Mouse (Mus musculus) lung, postnatal 25 days (tissue): ENCODE measurements around the gene Naip1.
"Not testable (repeated sequence)": the region's sequence is repeated elsewhere in the genome, so short reads cannot be mapped to it uniquely, and the experiment has no call there.

ENCODE experiments used
- DNase-seq: peaks from one replicate; pipeline ENCODE4 v3.0.0; 2022; ENCODE audit warnings: low spot score

Gene Naip1

GRCm38 (mm10) chr13:100402930-100403637, 49.6 kb downstream of the Naip1 start:
- not testable (repeated sequence) for DNase-seq

DNA sequence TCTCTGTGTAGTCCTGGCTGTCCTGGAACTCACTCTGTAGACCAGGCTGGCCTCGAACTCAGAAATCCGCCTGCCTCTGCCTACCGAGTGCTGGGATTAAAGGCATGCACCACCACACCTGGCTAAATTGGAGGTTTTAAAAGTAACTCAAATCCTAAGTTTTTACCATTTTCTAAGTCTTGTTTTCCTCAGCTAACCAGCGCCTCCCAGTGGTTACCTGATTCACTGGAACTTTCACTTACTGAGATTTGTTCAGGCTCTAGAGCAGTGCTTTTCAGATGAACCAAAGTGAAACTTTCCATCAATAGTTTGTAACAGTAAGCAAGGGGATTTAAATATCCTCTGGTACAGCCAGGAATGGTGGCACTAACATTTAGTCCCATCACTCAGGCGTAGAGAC, 61.6 kb downstream of the Naip1 start:
- DNase-seq, result not testable (repeated sequence)

DNA sequence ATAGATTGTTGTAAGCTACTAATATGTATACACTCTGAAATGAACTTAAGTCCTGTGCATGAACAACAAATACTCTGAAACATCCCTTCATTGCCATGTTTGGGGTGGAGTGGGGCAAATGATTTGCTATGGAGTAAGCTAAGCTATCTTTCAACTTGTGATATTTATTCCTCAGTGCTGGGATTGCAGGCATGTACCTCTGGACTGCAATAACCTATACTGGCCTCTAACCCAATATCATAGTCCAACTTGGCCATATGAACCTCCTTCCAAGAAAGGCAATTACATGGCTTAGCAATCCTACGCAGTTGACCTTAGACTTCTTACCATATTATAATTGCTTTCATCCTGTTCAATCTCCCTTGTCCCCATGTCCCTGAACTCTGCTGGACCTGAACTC, 82.1 kb downstream of the Naip1 start:
- DNase-seq, result no peak
